Mouse (Mus musculus): Measurements from ENCODE around the gene Atn1. TPM values are rescaled to one million over a fixed set of nuclear protein-coding genes. Genes with fewer than 3 reads are reported as not detected.

Gene Atn1
- total RNA-seq, 1 experiment, result 8.9 TPM

GRCm38 (mm10) chr6:124699962-124700610 is 56.2 kb downstream of the Atn1 start:
- H3K9me3 ChIP-seq (ENCODE audit: control insufficient read depth, insufficient read depth, low read depth, low read length), result no peaks in the 10 kb centered on the region
- in situ Hi-C loops (cut with MboI; ENCODE audit: low sequenced_read_pairs in 2 of 2, unreplicated experiment in 2 of 2), result no loop called here
- H3K36me3 ChIP-seq (ENCODE audit: control insufficient read depth, insufficient read depth, low read length, poor library complexity, severe bottlenecking), result peaks cover 46% of the 10 kb centered on the region
- no peak overlapping the region for H3K9ac ChIP-seq (ENCODE audit: insufficient read depth, low read depth, low read length, poor library complexity, severe bottlenecking)
- no peak overlapping the region for H3K27ac ChIP-seq (ENCODE audit: insufficient read depth, low read depth, low read length, poor library complexity, severe bottlenecking)
- peaks cover 0 to 21% of the 10 kb centered on the region in 2 experiments; a peak in 1 of 4 replicates for H3K4me1 ChIP-seq (ENCODE audit: control insufficient read depth in 2 of 2, insufficient read depth in 2 of 2, low read length in 2 of 2, poor library complexity in 1 of 2)
- no peak for TF ChIP-seq ZC3H11A (IDR thresholded peaks at IDR 0.05; ENCODE audit: borderline replicate concordance, low read depth, low read length)
- no peak for DNase-seq (ENCODE audit: low read depth, low spot score)
- H3K4me3 ChIP-seq (ENCODE audit: insufficient read depth in 1 of 2, low read depth in 1 of 2, low read length in 2 of 2, poor library complexity in 1 of 2, severe bottlenecking in 1 of 2), result no peak overlapping the region

- no peak for DNase-seq (ENCODE audit: low read depth, low spot score)
- Histone ChIP-seq H3K27ac (ENCODE audit: insufficient read depth, low read depth, low read length, poor library complexity, severe bottlenecking) (no peak overlapping the region), H3K4me1 (ENCODE audit: control insufficient read depth in 2 of 2, insufficient read depth in 2 of 2, low read length in 2 of 2, poor library complexity in 1 of 2) (peaks cover 0 to 21% of the 10 kb centered on the region in 2 experiments; a peak in 1 of 4 replicates), H3K4me3 (ENCODE audit: insufficient read depth in 1 of 2, low read depth in 1 of 2, low read length in 2 of 2, poor library complexity in 1 of 2, severe bottlenecking in 1 of 2) (no peak overlapping the region), H3K36me3 (ENCODE audit: control insufficient read depth, insufficient read depth, low read length, poor library complexity, severe bottlenecking) (peaks cover 39% of the 10 kb centered on the region), H3K9ac (ENCODE audit: insufficient read depth, low read depth, low read length, poor library complexity, severe bottlenecking) (no peak overlapping the region), H3K9me3 (ENCODE audit: control insufficient read depth, insufficient read depth, low read depth, low read length) (no peaks in the 10 kb centered on the region)
- in situ Hi-C loops (cut with MboI; ENCODE audit: low sequenced_read_pairs in 2 of 2, unreplicated experiment in 2 of 2), result no loop called here
- TF ChIP-seq MAFK (IDR thresholded peaks at IDR 0.05; ENCODE audit: insufficient read depth, low read depth, low read length), result no peak
These were observed 57.0 kb downstream of the Atn1 start for GRCm38 (mm10) chr6:124699366-124699765.

- H3K36me3 ChIP-seq (ENCODE audit: control insufficient read depth, insufficient read depth, low read length, poor library complexity, severe bottlenecking), result peaks cover 35% of the 10 kb centered on the region
- DNase-seq (ENCODE audit: low read depth, low spot score), result no peak
- in situ Hi-C loops (cut with MboI; ENCODE audit: low sequenced_read_pairs in 2 of 2, unreplicated experiment in 2 of 2), result no loop called here
- no peak overlapping the region for H3K9ac ChIP-seq (ENCODE audit: insufficient read depth, low read depth, low read length, poor library complexity, severe bottlenecking)
- H3K27ac ChIP-seq (ENCODE audit: insufficient read depth, low read depth, low read length, poor library complexity, severe bottlenecking), result no peak overlapping the region
- no peak overlapping the region for H3K4me3 ChIP-seq (ENCODE audit: insufficient read depth in 1 of 2, low read depth in 1 of 2, low read length in 2 of 2, poor library complexity in 1 of 2, severe bottlenecking in 1 of 2)
- peaks cover 0 to 21% of the 10 kb centered on the region in 2 experiments; a peak in 1 of 4 replicates for H3K4me1 ChIP-seq (ENCODE audit: control insufficient read depth in 2 of 2, insufficient read depth in 2 of 2, low read length in 2 of 2, poor library complexity in 1 of 2)
- TF ChIP-seq CHD2 (IDR thresholded peaks at IDR 0.05; ENCODE audit: low read depth, low read length) (no peak), MAFK (IDR thresholded peaks at IDR 0.05; ENCODE audit: insufficient read depth, low read depth, low read length) (no peak), ZNF384 (IDR thresholded peaks at IDR 0.05; ENCODE audit: low read depth, low read length) (no peak), ZC3H11A (IDR thresholded peaks at IDR 0.05; ENCODE audit: borderline replicate concordance, low read depth, low read length) (no peak), HCFC1 (IDR thresholded peaks at IDR 0.05; ENCODE audit: borderline replicate concordance, insufficient read depth, low read length) (no peak)
- H3K9me3 ChIP-seq (ENCODE audit: control insufficient read depth, insufficient read depth, low read depth, low read length), result no peaks in the 10 kb centered on the region
These were observed 57.6 kb downstream of the Atn1 start for GRCm38 (mm10) chr6:124698751-124699150.

GRCm38 (mm10) chr6:124696441-124697150 is 59.7 kb downstream of the Atn1 start:
- TF ChIP-seq CHD2 (IDR thresholded peaks at IDR 0.05; ENCODE audit: low read depth, low read length) (no peak), MAFK (IDR thresholded peaks at IDR 0.05; ENCODE audit: insufficient read depth, low read depth, low read length) (no peak), HCFC1 (IDR thresholded peaks at IDR 0.05; ENCODE audit: borderline replicate concordance, insufficient read depth, low read length) (no peak), ZC3H11A (IDR thresholded peaks at IDR 0.05; ENCODE audit: borderline replicate concordance, low read depth, low read length) (no peak), ZNF384 (IDR thresholded peaks at IDR 0.05; ENCODE audit: low read depth, low read length) (no peak)
- no peak overlapping the region for H3K4me3 ChIP-seq (ENCODE audit: insufficient read depth in 1 of 2, low read depth in 1 of 2, low read length in 2 of 2, poor library complexity in 1 of 2, severe bottlenecking in 1 of 2)
- in situ Hi-C loops (cut with MboI; ENCODE audit: low sequenced_read_pairs in 2 of 2, unreplicated experiment in 2 of 2), result no loop called here
- H3K9me3 ChIP-seq (ENCODE audit: control insufficient read depth, insufficient read depth, low read depth, low read length), result no peaks in the 10 kb centered on the region
- no peak overlapping the region for H3K9ac ChIP-seq (ENCODE audit: insufficient read depth, low read depth, low read length, poor library complexity, severe bottlenecking)
- peaks cover 0 to 12% of the 10 kb centered on the region in 2 experiments; a peak in 1 of 4 replicates for H3K4me1 ChIP-seq (ENCODE audit: control insufficient read depth in 2 of 2, insufficient read depth in 2 of 2, low read length in 2 of 2, poor library complexity in 1 of 2)
- H3K36me3 ChIP-seq (ENCODE audit: control insufficient read depth, insufficient read depth, low read length, poor library complexity, severe bottlenecking), result peaks cover 17% of the 10 kb centered on the region; the same call in 1 of the 2 replicates
- H3K27ac ChIP-seq (ENCODE audit: insufficient read depth, low read depth, low read length, poor library complexity, severe bottlenecking), result no peak overlapping the region
- DNase-seq (ENCODE audit: low read depth, low spot score), result no peak

Data from ES-E14 (cell line).